Mouse (Mus musculus) midbrain, embryonic 16.5 days (tissue): Measurements from ENCODE around the gene Mrpl10. TPM values are rescaled to one million over a fixed set of nuclear protein-coding genes. Genes with fewer than 3 reads are reported as not detected.
A peak's percentile ranks its signal among the peaks of the same experiment; 100 is the strongest.

Source experiments
- ATAC-seq: fragments of 200-750 bp; cut with Nextera tagmentation; 2 replicates; pipeline ENCODE4 v1.8.0; 2017; ENCODE audit warnings: moderate TSS enrichment
- H3K27ac ChIP-seq: fragments of 300-500 bp; sonication (generic); 2 replicates; pipeline ENCODE4 v1.5.1; 2014; ENCODE audit warnings: mild to moderate bottlenecking, low read length, mixed read lengths
- H3K27me3 ChIP-seq: fragments of 300-500 bp; sonication (generic); 2 replicates; pipeline ENCODE4 v1.6.1; 2014; ENCODE audit warnings: low read depth, low read length, mixed read lengths; ENCODE audit not compliant: control insufficient read depth, insufficient read depth
- H3K36me3 ChIP-seq: fragments of 300-500 bp; sonication (generic); 2 replicates; pipeline ENCODE4 v1.6.1; 2014; ENCODE audit warnings: mild to moderate bottlenecking, low read length, moderate library complexity, mixed read lengths; ENCODE audit not compliant: control insufficient read depth, insufficient read depth
- H3K4me1 ChIP-seq: fragments of 300-500 bp; sonication (generic); 2 replicates; pipeline ENCODE4 v1.6.1; 2014; ENCODE audit warnings: mild to moderate bottlenecking, low read length, mixed read lengths; ENCODE audit not compliant: control insufficient read depth, insufficient read depth
- H3K4me2 ChIP-seq: fragments of 300-500 bp; sonication (generic); 2 replicates; pipeline ENCODE4 v1.6.1; 2014; ENCODE audit warnings: mild to moderate bottlenecking, low read length, mixed read lengths
- H3K4me3 ChIP-seq: fragments of 300-500 bp; sonication (generic); 2 replicates; pipeline ENCODE4 v1.5.1; 2014; ENCODE audit warnings: low read depth, mild to moderate bottlenecking, low read length, moderate library complexity, mixed read lengths
- H3K9ac ChIP-seq: fragments of 300-500 bp; sonication (generic); 2 replicates; pipeline ENCODE4 v1.6.1; 2014; ENCODE audit warnings: low read depth, low read length, mixed read lengths
- H3K9me3 ChIP-seq: fragments of 300-500 bp; sonication (generic); replicated peaks from 2 replicates; pipeline ENCODE4 v1.6.1; 2014; ENCODE audit warnings: mild to moderate bottlenecking, low read length, mixed read lengths; ENCODE audit not compliant: control insufficient read depth, poor library complexity, severe bottlenecking
- WGBS: fragments of 180-500 bp; shearing (Covaris S2); extraction: QIAGEN DNeasy Blood & Tissue Kit; methylation state at CpG from one replicate; pipeline ENCODE4 v1.1.7; 2014; 5-methylcytosine and 5-hydroxymethylcytosine counted together
- polyA plus RNA-seq: library from polyadenylated mRNA; unstranded; fragments of >200 nt; fragmentation: Nextera tagmentation; extraction: Ambion mirVana; gene quantifications from 2 replicates; pipeline ENCODE4 v1.2.1, GENCODE M21; 2015

The Mrpl10 gene
- polyA plus RNA-seq, result 58.9 and 59.1 TPM in 2 replicates

GRCm38 (mm10) chr11:97041022-97041899, at the start of gene Mrpl10, which contains the start of gene Lrrc46:
TSS of gene Mrpl10 (plus strand) at chr11:97041560.
TSS of gene Lrrc46 (minus strand) at chr11:97041407.
- no peaks in the 10 kb centered on the region for H3K9me3 ChIP-seq
- no peaks in the 10 kb centered on the region for H3K27me3 ChIP-seq
- peak within 1 kb of the TSS; percentile 83 for H3K4me2 ChIP-seq
- H3K36me3 ChIP-seq, result no peaks in the 10 kb centered on the region
- H3K4me3 ChIP-seq, result peak within 1 kb of the TSS; percentile 65
- peak; percentile 93 for ATAC-seq
- WGBS, result under 1% methylated on average over 42 of the region's 48 CpGs
- H3K9ac ChIP-seq, result peak within 1 kb of the TSS; percentile 80
- peaks cover 17% of the 10 kb centered on the region for H3K4me1 ChIP-seq
- H3K27ac ChIP-seq, result peak within 1 kb of the TSS; percentile 79

- 56% methylated on average over 8 of the region's 8 CpGs for WGBS
These were observed 48.5 kb upstream of the Mrpl10 start for GRCm38 (mm10) chr11:96992722-96993311.

GRCm38 (mm10) chr11:96995031-96995430, 46.3 kb upstream of the Mrpl10 start:
- no peak for ATAC-seq
- no peak overlapping the region for H3K4me2 ChIP-seq
- WGBS, result 26% methylated on average over 5 of the region's 5 CpGs

More at GRCm38 (mm10) chr11:96992722-96993311, 48.5 kb upstream of the Mrpl10 start:
- no peak overlapping the region for H3K4me2 ChIP-seq
- ATAC-seq, result no peak
- H3K27me3 ChIP-seq, result no peaks in the 10 kb centered on the region
- no peak overlapping the region for H3K9ac ChIP-seq
- no peaks in the 10 kb centered on the region for H3K36me3 ChIP-seq
- H3K9me3 ChIP-seq, result no peaks in the 10 kb centered on the region
- H3K27ac ChIP-seq, result no peak overlapping the region
- H3K4me1 ChIP-seq, result peaks cover 13% of the 10 kb centered on the region
- no peak overlapping the region for H3K4me3 ChIP-seq

GRCm38 (mm10) chr11:96995836-96996772, 45.3 kb upstream of the Mrpl10 start:
- ATAC-seq, result no peak
- Histone ChIP-seq H3K4me2 (no peak overlapping the region), H3K4me3 (no peak overlapping the region), H3K9me3 (no peaks in the 10 kb centered on the region), H3K4me1 (peaks cover 11% of the 10 kb centered on the region; the same call in 1 of the 2 replicates), H3K27me3 (no peaks in the 10 kb centered on the region), H3K27ac (no peak overlapping the region), H3K9ac (no peak overlapping the region), H3K36me3 (no peaks in the 10 kb centered on the region)
- 79% methylated on average over 15 of the region's 15 CpGs for WGBS

More at GRCm38 (mm10) chr11:96995031-96995430, 46.3 kb upstream of the Mrpl10 start:
- H3K27ac ChIP-seq, result no peak overlapping the region
- no peaks in the 10 kb centered on the region for H3K27me3 ChIP-seq
- H3K9me3 ChIP-seq, result no peaks in the 10 kb centered on the region
- H3K4me1 ChIP-seq, result peaks cover 11% of the 10 kb centered on the region; the same call in 1 of the 2 replicates
- no peaks in the 10 kb centered on the region for H3K36me3 ChIP-seq
- H3K4me3 ChIP-seq, result no peak overlapping the region
- no peak overlapping the region for H3K9ac ChIP-seq

GRCm38 (mm10) chr11:96996773-96997379, 44.5 kb upstream of the Mrpl10 start:
- H3K27ac ChIP-seq, result no peak overlapping the region
- 6% methylated on average over 17 of the region's 17 CpGs for WGBS

GRCm38 (mm10) chr11:96997380-96997956, 43.9 kb upstream of the Mrpl10 start:
- Histone ChIP-seq H3K36me3 (no peaks in the 10 kb centered on the region), H3K9me3 (no peaks in the 10 kb centered on the region), H3K4me3 (peak overlapping the region; percentile 31), H3K4me2 (peak overlapping the region; percentile 60), H3K9ac (peak overlapping the region; percentile 69), H3K4me1 (peaks cover 11% of the 10 kb centered on the region; the same call in 1 of the 2 replicates), H3K27ac (no peak overlapping the region), H3K27me3 (no peaks in the 10 kb centered on the region)
- WGBS, result 4% methylated on average over 28 of the region's 30 CpGs
- ATAC-seq, result no peak

More at GRCm38 (mm10) chr11:96996773-96997379, 44.5 kb upstream of the Mrpl10 start:
- no peak for ATAC-seq
- H3K9ac ChIP-seq, result peak overlapping the region; percentile 69
- peak overlapping the region; percentile 60 for H3K4me2 ChIP-seq
- H3K36me3 ChIP-seq, result no peaks in the 10 kb centered on the region
- peaks cover 11% of the 10 kb centered on the region; the same call in 1 of the 2 replicates for H3K4me1 ChIP-seq
- peak overlapping the region; percentile 31 for H3K4me3 ChIP-seq
- no peaks in the 10 kb centered on the region for H3K27me3 ChIP-seq
- H3K9me3 ChIP-seq, result no peaks in the 10 kb centered on the region

- no peak overlapping the region for H3K4me3 ChIP-seq
- no peaks in the 10 kb centered on the region for H3K9me3 ChIP-seq
- H3K27me3 ChIP-seq, result no peaks in the 10 kb centered on the region; the same call in 1 of the 2 replicates
- WGBS, result 46% methylated on average over 5 of the region's 5 CpGs
- no peak for ATAC-seq
- no peak overlapping the region for H3K4me2 ChIP-seq
- no peak overlapping the region for H3K9ac ChIP-seq
- no peak overlapping the region for H3K27ac ChIP-seq
- H3K36me3 ChIP-seq, result no peaks in the 10 kb centered on the region
- no peaks in the 10 kb centered on the region for H3K4me1 ChIP-seq
These were observed 38.2 kb upstream of the Mrpl10 start for GRCm38 (mm10) chr11:97003170-97003569.
